Mouse (Mus musculus): ENCODE measurements at regions not wholly inside any gene's neighbourhood (a gene's known extent, or its start where the extent isn't known, plus 50 kb on each side); places are given as distances from the start of the nearest gene placed in this dataset.
A peak's percentile ranks its signal among the peaks of the same experiment; 100 is the strongest.

DNA sequence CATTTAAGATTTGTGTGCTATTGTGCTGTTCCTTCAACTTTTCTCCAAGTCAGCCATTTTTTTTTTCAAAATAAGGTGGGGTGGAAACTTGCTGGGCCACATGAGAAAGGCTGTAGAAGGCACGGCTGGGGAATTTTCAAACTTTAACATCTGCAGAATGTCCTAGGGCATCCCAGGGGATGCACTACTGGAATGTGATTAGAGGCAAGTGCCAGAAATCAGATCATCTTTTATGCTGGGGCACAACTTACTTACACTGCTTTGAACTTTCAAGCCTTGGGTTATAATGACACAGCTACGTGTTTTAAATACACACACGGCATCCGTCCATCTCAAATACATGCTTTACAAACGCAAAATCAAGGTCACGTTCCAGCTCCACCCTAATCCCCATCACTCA lies 463.0 kb downstream of the Pik3r1 start:
- no peak for DNase-seq (ENCODE audit: low spot score in 2 of 2)

DNA sequence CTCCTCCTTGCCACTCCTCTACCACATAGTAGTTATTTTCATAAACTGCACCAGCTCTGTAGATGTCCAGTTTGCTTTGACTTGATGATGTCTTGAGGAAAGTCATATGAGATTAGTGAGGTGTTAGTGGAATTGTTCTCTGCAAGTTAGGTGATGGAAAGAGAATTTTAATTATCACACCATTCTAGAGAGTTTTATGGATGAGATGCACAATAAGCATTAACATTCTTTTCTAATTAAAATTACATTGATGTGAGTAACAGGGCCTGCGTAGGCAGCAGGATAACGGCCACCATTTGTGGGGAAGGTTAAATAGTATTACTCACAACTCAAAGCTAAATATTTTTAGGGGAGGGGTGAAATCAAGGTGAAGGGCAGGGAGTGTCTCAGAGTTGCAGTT lies 466.7 kb downstream of the Pik3r1 start:
- no peak for DNase-seq (ENCODE audit: low spot score in 2 of 2)

DNA sequence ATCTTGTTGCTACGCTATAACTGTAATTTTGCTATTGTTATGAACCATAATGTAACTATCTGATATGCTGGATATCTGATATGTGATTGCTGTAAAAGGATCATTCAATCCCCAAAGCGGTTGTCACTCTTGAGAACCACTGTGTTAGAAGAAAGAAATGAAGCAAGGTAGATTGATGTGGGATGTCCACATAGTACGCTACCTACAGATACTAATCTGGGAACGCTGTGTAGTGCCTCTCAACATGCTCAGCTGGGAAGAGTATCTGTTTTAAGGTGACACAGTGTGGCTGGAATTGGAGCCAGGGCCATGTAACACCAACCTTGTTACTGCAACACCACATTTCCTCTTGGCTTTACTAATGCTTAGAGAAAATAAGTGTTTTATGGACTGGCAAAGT lies 456.2 kb upstream of the Slc30a5 start:
- no peak for DNase-seq (ENCODE audit: low spot score in 2 of 2)

DNA sequence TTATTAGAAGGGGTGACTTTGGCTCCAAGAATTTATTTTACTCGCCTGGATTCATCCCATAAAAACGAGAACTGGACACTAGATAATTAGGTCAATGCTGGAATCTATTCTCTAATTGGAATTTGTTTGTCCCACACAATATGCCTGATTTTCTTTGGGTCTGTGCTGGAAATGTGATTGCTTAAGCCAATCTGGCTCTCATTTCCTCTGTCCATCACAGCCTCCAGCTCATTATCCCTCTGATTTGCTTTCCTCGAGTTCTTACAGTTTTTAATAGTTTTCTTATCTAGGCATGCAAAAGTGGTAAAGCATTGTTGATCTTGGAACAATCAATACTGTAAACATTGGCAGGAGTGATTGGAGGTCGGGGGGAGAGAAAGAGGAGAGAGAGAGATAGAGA lies 453.9 kb upstream of the Slc30a5 start:
- no peak for DNase-seq (ENCODE audit: low spot score in 2 of 2)

DNA sequence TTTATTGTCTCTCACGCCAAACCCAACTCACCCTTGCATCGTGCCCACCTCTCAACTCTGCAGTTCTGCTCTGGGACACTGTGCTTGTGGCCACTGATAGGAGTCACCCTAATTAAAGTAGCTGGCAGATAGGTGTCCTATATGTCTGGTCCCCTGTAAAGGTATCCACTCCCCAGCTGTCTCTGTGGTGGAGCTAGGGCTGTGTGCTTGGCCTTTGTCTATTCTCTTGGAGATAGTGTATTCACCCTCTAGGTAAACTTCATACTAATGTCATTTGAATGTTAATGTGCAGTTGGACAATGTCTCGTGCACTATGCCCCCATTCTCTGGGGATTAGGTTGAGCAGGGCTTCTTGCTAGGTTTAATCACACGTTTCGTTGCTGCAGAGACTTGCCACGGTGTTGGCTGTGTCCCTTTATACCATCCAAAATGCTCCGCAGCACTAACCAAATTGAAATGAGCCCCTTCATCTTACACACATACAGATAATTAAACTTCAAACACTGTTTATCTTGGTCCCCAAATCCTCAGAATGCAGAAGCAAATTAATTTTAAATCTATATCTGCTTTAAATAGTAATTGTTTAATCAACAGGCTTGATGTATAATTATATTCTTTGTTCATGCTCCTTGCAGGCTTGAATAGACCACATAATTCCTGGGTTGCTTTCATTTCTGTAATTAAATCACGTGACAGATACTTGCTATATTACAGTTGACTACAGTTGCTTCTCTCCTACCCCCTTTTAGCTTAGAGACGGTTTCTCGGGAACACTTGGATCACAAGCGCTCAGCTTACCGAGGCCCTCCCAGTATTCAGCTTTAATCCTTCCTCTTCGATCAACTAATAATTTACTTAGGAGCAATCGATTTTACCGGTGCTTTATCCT lies 453.0 kb upstream of the Slc30a5 start:
- no peak for DNase-seq (ENCODE audit: low spot score in 2 of 2)

DNA sequence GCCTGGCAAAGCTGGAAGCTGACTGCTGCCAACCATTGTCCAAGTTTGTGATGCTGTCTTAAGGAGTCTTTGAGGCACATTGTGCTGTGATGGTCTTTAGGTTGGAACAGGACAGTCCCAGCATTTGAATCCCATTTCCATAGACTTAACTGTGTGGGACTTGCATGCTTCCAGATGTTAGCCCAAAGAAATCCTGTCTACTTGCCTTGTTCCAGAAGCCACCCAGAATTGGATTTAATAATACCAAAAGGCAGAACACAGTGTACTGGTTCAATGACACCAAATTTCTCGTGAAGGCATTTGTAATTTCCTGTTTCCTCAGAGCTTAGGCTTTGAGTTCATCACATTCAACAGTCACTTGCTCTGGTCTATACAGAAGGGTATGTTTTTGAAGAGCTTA lies 444.9 kb upstream of the Slc30a5 start:
- no peak for DNase-seq (ENCODE audit: low spot score in 2 of 2)

DNA sequence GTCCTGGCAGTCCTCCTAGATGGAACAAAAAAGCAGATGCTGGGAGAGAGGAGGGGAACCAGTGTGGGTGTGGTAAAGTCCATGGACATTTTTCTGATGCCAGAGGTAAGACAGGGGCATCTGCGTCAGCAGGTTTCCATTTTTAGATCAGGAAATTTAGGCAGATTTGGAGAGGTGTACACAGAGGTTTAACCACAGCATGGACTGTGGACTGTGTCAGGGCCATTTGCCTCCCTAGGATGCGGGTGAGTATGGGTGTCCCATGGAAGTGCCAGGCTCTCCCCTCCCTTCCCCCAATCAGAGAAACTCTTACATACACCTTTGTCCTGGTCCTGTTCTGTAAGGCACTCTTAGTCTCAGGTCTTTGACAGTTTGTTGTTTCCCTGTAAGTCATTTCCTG lies 443.5 kb upstream of the Slc30a5 start:
- no peak for DNase-seq (ENCODE audit: low spot score in 2 of 2)

DNA sequence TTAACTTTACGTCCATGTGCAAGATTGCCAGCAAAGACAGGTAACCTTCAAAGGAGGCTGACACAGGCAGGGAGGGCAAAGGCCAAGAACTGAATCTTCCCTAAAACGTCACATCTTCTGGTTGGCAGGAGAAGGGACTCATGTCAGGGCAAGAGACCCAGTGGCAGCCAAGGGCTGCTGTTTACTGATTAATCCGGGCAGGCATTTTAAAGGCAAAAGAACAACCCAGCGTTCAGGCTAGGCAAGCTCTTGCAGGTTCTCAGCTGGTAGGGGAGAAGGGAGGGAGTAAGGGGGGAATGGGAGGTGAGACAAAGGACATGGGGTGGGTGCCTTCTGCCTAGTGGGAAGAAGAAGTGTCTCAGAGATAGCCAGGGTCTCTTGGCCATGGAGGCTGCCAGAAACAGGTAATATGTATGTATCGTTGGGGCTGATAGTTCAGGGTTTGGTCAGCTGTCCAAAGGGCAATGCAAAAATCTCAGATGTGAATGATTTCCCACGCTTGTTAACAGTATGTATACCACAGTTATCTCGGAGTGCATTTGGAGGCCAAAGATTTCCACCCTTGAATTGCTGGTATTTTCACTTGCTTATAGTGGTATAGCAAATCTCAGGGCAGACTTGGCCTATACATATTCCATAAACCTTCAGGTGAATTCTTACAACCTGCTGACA lies 441.4 kb upstream of the Slc30a5 start:
- DNase-seq (ENCODE audit: low spot score in 2 of 2), result no peak

DNA sequence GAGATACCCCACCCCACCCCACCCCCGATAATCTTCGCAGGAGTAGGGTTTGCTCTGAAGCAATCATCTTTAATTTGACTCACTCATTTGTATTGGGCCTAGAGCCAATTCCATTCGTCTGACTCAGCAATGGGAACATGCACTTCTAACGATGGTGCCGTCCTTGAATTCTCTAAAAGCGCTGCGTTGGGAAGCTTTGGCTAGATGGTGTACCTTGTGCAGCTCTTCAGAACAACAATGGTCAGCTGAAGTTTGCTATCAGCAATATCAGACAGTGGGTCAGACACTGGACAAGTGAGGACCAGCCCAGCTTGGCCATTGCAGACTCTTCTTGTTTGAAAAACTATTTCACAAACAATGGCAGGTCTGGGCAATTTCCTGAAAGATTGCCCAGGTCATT lies 440.1 kb upstream of the Slc30a5 start:
- no peak for DNase-seq (ENCODE audit: low spot score in 2 of 2)

DNA sequence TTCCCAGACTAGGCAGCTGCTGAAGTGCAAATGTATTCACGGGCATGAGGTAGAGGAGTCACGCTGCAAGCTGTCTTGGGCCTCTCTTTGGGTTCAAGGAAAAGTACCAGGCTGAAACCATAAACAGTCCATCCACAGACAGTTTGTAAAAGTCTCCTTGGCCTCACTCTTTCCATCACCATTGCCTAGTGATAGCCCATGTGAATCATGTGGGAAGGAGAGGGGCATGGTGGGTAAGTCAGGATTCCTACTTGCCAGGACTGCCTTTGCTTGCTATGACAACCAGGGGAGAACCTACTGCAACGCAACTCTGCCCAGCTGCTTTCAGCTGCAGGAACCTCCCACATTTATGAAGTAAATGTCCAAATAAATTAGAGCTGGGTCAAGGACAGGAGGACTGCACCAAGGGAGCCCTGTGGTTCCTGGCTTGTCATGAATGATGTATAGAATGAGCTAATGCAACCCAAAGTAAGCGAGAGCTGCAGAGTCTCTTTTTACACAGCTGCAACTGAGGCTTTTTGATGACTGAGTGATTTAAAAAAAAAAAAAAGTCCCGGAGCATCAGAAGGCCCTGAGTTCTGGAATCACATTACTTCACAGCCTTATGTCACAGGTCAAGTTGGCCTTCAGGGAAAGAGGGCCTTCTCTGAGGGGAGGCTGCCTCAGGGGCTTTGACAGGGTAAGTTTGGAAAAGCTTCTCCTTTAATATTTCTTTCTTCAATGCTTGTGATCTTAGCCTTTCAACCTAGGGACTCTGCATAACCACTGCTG lies 420.7 kb upstream of the Slc30a5 start:
- DNase-seq (ENCODE audit: low spot score in 2 of 2), result no peak

DNA sequence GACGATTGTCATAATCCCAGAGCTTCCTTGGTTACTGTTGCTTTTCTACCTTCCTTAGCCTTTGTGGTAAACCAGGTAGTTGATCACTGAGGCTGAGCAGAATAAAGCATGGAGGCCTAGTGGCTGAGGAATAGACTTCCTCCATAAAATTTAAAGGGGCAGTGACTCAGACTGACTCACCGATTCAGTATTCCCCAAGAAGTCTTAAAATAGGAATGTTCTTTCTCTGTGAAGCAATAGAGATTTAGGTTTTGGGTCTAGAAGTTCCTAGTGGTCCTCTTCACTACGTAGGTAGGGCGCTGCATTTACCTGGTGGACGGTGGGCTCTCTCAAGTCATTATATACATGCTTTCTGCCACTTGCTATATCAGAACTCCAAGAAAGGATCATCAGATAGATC lies 416.1 kb upstream of the Slc30a5 start:
- DNase-seq (ENCODE audit: low spot score in 2 of 2), result no peak

DNA sequence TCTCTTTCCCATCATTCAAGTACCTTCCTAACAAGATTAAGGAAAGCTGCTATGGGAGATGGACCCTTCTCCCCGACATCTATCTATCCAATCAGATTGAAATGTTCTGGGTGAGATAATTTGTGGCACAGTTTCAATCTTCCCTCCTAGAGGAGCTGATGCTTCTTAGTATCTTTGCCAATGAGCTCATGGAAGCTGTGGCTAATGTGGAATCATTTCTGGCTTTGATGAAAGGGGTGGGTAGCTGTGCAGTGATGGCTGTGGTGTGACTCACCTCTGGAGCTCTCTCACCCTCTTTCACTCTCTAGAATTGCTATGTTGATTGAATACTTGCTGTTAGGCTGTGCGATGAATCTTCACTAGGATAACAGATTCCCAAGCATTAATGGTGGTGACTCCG lies 411.1 kb upstream of the Slc30a5 start:
- DNase-seq (ENCODE audit: low spot score in 2 of 2), result no peak

DNA sequence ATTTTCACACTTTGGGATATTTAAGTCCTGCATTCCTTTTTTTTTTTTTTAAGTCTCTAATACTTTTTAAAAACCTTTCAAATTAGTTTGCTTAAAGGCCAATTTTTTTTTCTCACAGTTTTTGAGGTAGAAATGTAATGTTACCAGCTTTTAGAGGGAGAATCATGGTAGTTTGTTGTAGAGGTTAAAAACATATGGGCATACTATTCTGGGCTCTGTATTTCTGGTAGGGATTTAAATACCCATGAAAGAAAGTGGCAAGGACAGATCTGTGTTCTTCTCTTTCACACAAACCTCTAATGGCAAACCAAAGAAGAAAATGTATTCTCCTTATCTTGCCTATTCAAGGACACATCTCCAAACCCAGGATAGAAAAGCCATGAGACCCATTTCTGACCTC lies 405.6 kb upstream of the Slc30a5 start:
- no peak for DNase-seq (ENCODE audit: low spot score in 2 of 2)

DNA sequence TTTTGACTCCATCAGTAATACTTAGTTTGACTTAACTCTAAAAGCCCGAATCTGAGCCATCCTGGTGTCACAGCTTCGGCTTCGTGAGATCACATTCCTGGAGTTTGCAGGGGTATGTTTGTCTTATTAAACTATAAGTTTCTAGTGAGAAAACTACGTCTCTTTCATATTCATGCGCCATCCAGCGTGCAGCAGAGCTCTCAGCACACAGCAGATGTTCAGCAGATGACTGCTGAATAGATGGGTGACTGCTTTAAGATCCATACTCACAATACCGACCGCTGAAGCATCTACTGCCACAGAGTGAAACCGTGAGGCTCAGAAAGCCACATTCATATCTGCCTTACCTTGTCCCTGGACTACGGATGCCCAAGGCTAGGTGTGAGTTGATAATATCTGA lies 403.8 kb upstream of the Slc30a5 start:
- DNase-seq (ENCODE audit: low spot score in 2 of 2), result no peak

DNA sequence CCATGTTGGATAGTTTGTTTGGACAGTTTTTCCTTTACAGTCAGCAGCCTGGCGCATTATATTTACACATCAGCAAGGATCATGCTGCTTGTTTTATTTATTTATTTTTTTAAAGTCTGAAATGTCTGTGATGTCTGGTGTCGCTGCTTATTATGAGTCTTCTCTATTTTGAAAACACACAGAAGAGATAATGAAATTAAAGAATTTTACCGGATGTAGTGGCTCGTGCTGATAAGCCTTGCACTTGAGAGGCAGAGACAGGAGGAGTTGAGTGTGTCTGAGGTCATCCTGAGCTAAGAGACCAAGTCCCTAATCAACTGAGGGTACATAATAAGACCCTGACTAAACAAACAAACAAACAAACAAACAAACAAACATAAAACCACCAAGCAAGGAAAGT lies 402.6 kb upstream of the Slc30a5 start:
- DNase-seq (ENCODE audit: low spot score in 2 of 2), result no peak

DNA sequence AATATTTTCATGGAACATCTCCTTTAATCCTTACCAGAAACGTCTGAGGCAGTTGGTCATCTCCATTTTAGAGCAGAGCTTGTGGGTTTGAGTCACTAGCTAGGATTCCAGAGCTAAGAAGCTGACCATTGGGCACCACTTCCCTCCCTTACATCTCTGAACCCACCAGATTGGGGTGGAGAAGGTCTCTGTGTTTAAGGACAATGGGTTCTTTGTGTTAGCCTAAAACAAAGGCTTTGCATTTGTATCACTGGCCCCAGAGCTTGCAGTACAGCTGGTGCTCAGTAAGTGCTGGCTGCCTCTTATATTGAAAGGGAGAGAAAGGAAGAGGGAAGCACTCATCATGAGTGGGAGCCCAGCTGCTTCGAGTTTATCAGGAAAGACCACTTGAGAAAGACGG lies 401.9 kb upstream of the Slc30a5 start:
- no peak for DNase-seq (ENCODE audit: low spot score in 2 of 2)

DNA sequence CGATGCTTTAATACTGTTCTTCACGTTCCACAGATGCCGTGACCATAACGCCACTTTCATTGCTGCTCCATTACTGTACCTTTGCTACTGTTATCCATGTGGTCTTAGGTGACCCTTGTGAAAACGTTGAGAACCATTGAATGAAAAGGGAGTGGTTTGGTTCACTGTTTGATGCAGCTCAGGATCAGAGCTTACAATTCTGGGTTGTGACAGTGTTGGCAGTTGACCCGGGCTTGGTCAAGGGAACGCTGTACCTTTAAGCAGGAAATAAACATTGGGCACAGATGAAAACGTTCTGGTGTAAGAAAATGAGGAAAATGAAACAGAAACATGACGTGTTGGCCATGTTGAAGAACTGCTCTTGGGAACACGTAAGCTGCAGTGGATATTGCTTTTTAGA lies 401.3 kb upstream of the Slc30a5 start:
- no peak for DNase-seq (ENCODE audit: low spot score in 2 of 2)

DNA sequence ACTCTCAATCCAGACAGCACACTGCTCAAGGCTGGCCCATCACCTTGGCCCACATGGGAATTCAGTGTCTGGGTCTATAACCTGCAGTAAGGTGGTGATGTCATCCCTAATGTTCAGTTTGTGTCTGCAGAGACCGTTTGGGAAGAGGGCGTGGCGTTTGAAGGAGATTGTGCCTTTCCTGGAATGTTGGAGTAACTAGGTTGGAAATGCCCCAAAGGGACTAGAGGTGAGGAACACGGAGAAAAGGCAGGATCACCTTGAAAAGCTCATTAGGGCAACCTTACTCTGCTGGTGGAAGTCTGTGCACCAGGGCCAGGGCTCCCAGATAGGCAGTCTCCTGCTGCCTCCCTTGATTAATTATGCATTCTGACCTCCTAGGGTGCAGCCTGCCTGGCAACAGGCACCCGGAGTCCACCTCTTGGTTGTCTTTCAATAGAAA lies 400.6 kb upstream of the Slc30a5 start:
- peak in 1 of 2 experiments; percentile 30 for DNase-seq (ENCODE audit: low spot score in 2 of 2)

DNA sequence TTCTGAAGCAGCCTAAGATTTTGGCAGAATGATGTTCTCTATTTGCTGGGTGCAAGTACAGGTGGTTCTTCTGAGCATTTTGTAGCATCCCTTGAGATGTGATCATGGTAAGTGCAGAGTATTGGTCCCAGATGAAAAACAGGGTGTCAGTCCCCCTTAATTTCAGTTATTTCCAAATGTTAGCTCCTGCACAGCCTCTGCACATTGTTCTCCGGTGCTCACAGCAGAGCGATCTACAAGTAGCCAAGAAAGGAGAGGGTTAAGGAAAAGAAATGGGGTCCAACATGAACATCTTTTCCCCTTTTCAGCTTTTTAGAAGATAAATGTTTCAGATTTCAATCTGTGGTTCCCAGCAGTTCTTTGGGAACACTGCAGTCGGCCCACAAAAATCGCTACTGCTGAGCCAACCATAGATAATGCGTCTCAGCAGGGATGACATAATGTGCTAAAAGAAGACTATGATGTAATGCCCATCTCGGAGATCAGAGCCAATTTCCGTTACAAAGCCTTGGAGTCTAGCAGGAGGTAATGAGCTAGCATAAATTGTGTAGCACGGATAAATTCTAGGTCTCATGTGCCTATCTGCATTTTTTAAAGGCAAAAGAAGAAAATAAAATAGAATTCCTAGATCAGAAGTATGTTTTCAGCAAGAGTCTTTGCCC lies 400.1 kb upstream of the Slc30a5 start:
- DNase-seq (ENCODE audit: low spot score in 2 of 2), result peak in 1 of 2 experiments; percentile 53

DNA sequence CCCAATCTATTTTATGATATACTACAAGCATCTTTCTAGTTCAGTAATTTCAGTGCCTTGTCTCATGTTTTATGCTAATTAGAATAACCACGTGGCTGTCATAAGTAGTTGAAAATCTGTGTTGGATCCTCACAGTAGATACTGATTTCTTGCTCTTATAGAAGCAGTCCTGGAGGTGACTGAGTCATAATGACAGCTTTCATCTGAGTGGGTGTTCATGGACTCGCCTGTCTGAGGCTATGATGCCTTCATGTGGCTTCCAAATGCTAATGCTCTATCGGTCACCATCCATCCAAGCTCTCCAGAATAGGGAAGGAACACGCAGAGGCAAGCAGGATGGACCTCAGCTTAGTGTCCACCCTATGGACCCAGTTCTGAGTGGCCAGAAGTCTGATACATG lies 396.6 kb upstream of the Slc30a5 start:
- DNase-seq (ENCODE audit: low spot score in 2 of 2), result no peak

DNA sequence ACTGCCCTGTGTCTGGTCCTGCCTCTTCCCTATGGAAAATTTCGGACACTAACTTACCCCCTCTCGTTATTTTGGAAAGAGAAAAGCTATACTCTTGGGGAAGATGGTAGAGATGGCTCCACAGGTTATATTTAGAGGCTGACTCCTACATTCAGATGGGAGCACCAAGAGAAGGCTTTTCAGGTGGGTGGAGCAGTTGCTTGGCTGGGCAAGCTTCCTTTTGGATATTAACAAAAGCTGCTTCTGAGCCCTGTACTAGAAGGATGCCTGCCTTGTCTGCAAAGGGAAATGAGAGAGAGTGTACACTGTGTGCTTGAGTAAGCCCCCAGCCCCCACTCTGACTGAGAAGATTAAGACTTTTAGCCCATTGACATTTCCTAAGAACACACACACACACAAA lies 392.1 kb upstream of the Slc30a5 start:
- no peak for DNase-seq (ENCODE audit: low spot score in 2 of 2)

All from cerebellum, postnatal 4 days (tissue).